Mouse (Mus musculus) limb, embryonic 14.5 days (tissue): ENCODE measurements at regions not wholly inside any gene's neighbourhood (a gene's known extent, or its start where the extent isn't known, plus 50 kb on each side); places are given as distances from the start of the nearest gene placed in this dataset.

Source experiments
- ATAC-seq: fragments of 200-750 bp; cut with Nextera tagmentation; 2 replicates; pipeline ENCODE4 v1.8.0; 2017; ENCODE audit warnings: low read depth, moderate number of reproducible peaks, moderate TSS enrichment; ENCODE audit not compliant: low FRiP score
- DNase-seq: peaks from one replicate; pipeline ENCODE4 v3.0.0-alpha.2; 2015; ENCODE audit warnings: low spot score
- H3K27ac ChIP-seq: fragments of 300-500 bp; sonication (generic); replicated peaks from 2 replicates; pipeline ENCODE4 v1.5.1; 2014; ENCODE audit warnings: low read depth, mild to moderate bottlenecking, low read length, moderate library complexity, mixed read lengths
- H3K27me3 ChIP-seq: fragments of 300-500 bp; sonication (generic); 2 replicates; pipeline ENCODE4 v1.6.1; 2014; ENCODE audit warnings: low read length, mixed read lengths; ENCODE audit not compliant: control insufficient read depth, insufficient read depth
- H3K36me3 ChIP-seq: fragments of 300-500 bp; sonication (generic); 2 replicates; pipeline ENCODE4 v1.6.1; 2014; ENCODE audit warnings: mild to moderate bottlenecking, low read length, moderate library complexity, mixed read lengths; ENCODE audit not compliant: control insufficient read depth, insufficient read depth
- H3K4me1 ChIP-seq: fragments of 300-500 bp; sonication (generic); 2 replicates; pipeline ENCODE4 v1.6.1; 2014; ENCODE audit warnings: antibody characterized with exemption, low read length, mixed read lengths; ENCODE audit not compliant: control insufficient read depth, insufficient read depth
- H3K4me2 ChIP-seq: fragments of 300-500 bp; sonication (generic); replicated peaks from 2 replicates; pipeline ENCODE4 v1.6.1; 2014; ENCODE audit warnings: low read depth, mild to moderate bottlenecking, low read length, moderate library complexity; ENCODE audit not compliant: severe bottlenecking
- H3K4me3 ChIP-seq: fragments of 300-500 bp; sonication (generic); replicated peaks from 2 replicates; pipeline ENCODE4 v1.5.1; 2014; ENCODE audit warnings: low read length
- H3K9ac ChIP-seq: fragments of 300-500 bp; sonication (generic); 2 replicates; pipeline ENCODE4 v1.6.1; 2014; ENCODE audit warnings: mild to moderate bottlenecking, low read depth, low read length, moderate library complexity; ENCODE audit not compliant: severe bottlenecking
- H3K9me3 ChIP-seq: fragments of 300-500 bp; sonication (generic); 2 replicates; pipeline ENCODE4 v1.6.1; 2016; ENCODE audit warnings: low read length; ENCODE audit not compliant: control insufficient read depth
- POLR2A ChIP-seq: fragments of 200-500 bp; IDR thresholded peaks from 2 replicates; pipeline ENCODE4 v1.8.0; 2012; ENCODE audit warnings: inconsistent platforms, mild to moderate bottlenecking, moderate library complexity, borderline replicate concordance; ENCODE audit not compliant: insufficient read depth, insufficient read length; ENCODE audit errors: extremely low read depth
- WGBS: fragments of 180-500 bp; shearing (Covaris S2); extraction: QIAGEN DNeasy Blood & Tissue Kit; methylation state at CpG from one replicate; pipeline ENCODE4 v1.1.7; 2014; 5-methylcytosine and 5-hydroxymethylcytosine counted together

- no peaks in the 10 kb centered on the region for H3K4me1 ChIP-seq
- H3K9ac ChIP-seq: no peak overlapping the region
- H3K27me3 ChIP-seq: no peaks in the 10 kb centered on the region
- no peaks in the 10 kb centered on the region for H3K36me3 ChIP-seq
- TF ChIP-seq POLR2A: no peak
- no peak overlapping the region for H3K4me2 ChIP-seq
- DNase-seq (no peak), ATAC-seq (no peak)
- H3K9me3 ChIP-seq: no peaks in the 10 kb centered on the region
- H3K27ac ChIP-seq: no peak overlapping the region
- no peak overlapping the region for H3K4me3 ChIP-seq
Measured at GRCm38 (mm10) chr14:103458340-103458739, 54.8 kb upstream of the Scel start.

- 84% methylated on average over 1 of the region's 1 CpGs for WGBS
- Histone ChIP-seq H3K9ac (no peak overlapping the region), H3K4me2 (no peak overlapping the region), H3K4me3 (no peak overlapping the region), H3K27ac (no peak overlapping the region), H3K36me3 (no peaks in the 10 kb centered on the region), H3K9me3 (no peaks in the 10 kb centered on the region), H3K4me1 (no peaks in the 10 kb centered on the region), H3K27me3 (no peaks in the 10 kb centered on the region)
- TF ChIP-seq POLR2A: no peak
- DNase-seq: no peak
- no peak for ATAC-seq
Measured at GRCm38 (mm10) chr14:103456106-103456505, 57.0 kb upstream of the Scel start.

- 82% methylated on average over 6 of the region's 6 CpGs for WGBS
- H3K9me3 ChIP-seq: no peaks in the 10 kb centered on the region
- no peak overlapping the region for H3K4me3 ChIP-seq
- H3K4me1 ChIP-seq: 0 out of 2 replicates have a peak, but pooled peaks cover 5% of the 10 kb centered on the region
- H3K27me3 ChIP-seq: no peaks in the 10 kb centered on the region
- H3K27ac ChIP-seq: no peak overlapping the region
- DNase-seq (no peak), ATAC-seq (no peak)
- TF ChIP-seq POLR2A: no peak
- H3K4me2 ChIP-seq: no peak overlapping the region
- H3K9ac ChIP-seq: no peak overlapping the region
- H3K36me3 ChIP-seq: no peaks in the 10 kb centered on the region
Measured at GRCm38 (mm10) chr14:103450756-103451155, 62.4 kb upstream of the Scel start.

- Histone ChIP-seq H3K4me1 (0 out of 2 replicates have a peak, but pooled peaks cover 5% of the 10 kb centered on the region), H3K9me3 (no peaks in the 10 kb centered on the region), H3K4me2 (no peak overlapping the region), H3K27ac (no peak overlapping the region), H3K9ac (no peak overlapping the region), H3K27me3 (no peaks in the 10 kb centered on the region), H3K36me3 (no peaks in the 10 kb centered on the region), H3K4me3 (no peak overlapping the region)
- WGBS: 42% methylated on average over 5 of the region's 5 CpGs
- DNase-seq: no peak
- ATAC-seq: no peak
- TF ChIP-seq POLR2A: no peak
Measured at GRCm38 (mm10) chr14:103449447-103449846, 63.7 kb upstream of the Scel start.

GRCm38 (mm10) chr14:103449033-103449432, 64.1 kb upstream of the Scel start:
- Histone ChIP-seq H3K4me3 (no peak overlapping the region), H3K27me3 (no peaks in the 10 kb centered on the region)
- 50% methylated on average over 7 of the region's 7 CpGs for WGBS

GRCm38 (mm10) chr14:103446671-103447070, 66.5 kb upstream of the Scel start:
- 44% methylated on average over 2 of the region's 2 CpGs for WGBS

More at GRCm38 (mm10) chr14:103449033-103449432, 64.1 kb upstream of the Scel start:
- no peak overlapping the region for H3K4me2 ChIP-seq
- DNase-seq (no peak), ATAC-seq (no peak)
- H3K9ac ChIP-seq: no peak overlapping the region
- no peak for TF ChIP-seq POLR2A
- H3K4me1 ChIP-seq: 0 out of 2 replicates have a peak, but pooled peaks cover 5% of the 10 kb centered on the region
- H3K9me3 ChIP-seq: no peaks in the 10 kb centered on the region
- no peaks in the 10 kb centered on the region for H3K36me3 ChIP-seq
- no peak overlapping the region for H3K27ac ChIP-seq

More at GRCm38 (mm10) chr14:103446671-103447070, 66.5 kb upstream of the Scel start:
- H3K9ac ChIP-seq: no peak overlapping the region
- no peak overlapping the region for H3K4me2 ChIP-seq
- H3K27ac ChIP-seq: no peak overlapping the region
- no peak for DNase-seq
- no peaks in the 10 kb centered on the region for H3K27me3 ChIP-seq
- H3K4me3 ChIP-seq: no peak overlapping the region
- H3K4me1 ChIP-seq: 0 out of 2 replicates have a peak, but pooled peaks cover 5% of the 10 kb centered on the region
- H3K36me3 ChIP-seq: no peaks in the 10 kb centered on the region
- TF ChIP-seq POLR2A: no peak
- no peak for ATAC-seq
- no peaks in the 10 kb centered on the region for H3K9me3 ChIP-seq
